ENCODE assay signal across 1 mouse cellular context in genomic region chr7:18990601-18991295, GRCm38 (mm10).
TF ChIP-seq lines count a peak whose summit lies in the region.

Gene Mypop, plus strand, starts transcription at chr7:18991245.

TF ChIP-seq in MEL, 35 proteins besides CTCF, POLR2A, EP300 and RAD21 (continued from another document):
- TF ChIP-seq MYB (IDR thresholded peaks at IDR 0.05; ENCODE audit: low read depth, low read length) = no peak
- peak; percentile 48; the same call in 1 of the 2 replicates for TF ChIP-seq CHD2 (IDR thresholded peaks at IDR 0.05; ENCODE audit: low read length)
- no peak for TF ChIP-seq JUND (IDR thresholded peaks at IDR 0.05; ENCODE audit: low read depth, low read length)
- TF ChIP-seq SMC3 (IDR thresholded peaks at IDR 0.05; ENCODE audit: low read depth, low read length) = no peak
- no peak; the same call in 1 of the 2 replicates for TF ChIP-seq MAZ (IDR thresholded peaks at IDR 0.05; ENCODE audit: low read depth, low read length)
- no peak; the same call in 1 of the 2 replicates for TF ChIP-seq KAT2A (conservative IDR thresholded peaks at IDR 0.05; ENCODE audit: low read depth, low read length)
